9 mouse cellular contexts compared by ENCODE assay signal in genomic region chr3:90211475-90212398, GRCm38 (mm10). TPM values are rescaled to one million over a fixed set of nuclear protein-coding genes. Genes with fewer than 3 reads are reported as not detected.
DNase-seq lines count a peak whose midpoint lies in the region; ATAC-seq and TF ChIP-seq lines count a peak whose summit lies in the region.
"Had no signal": no experiment of that assay in that cellular context is flagged by ENCODE, and none has a peak within 500 bp of the region (broad histone marks: within the 10 kb centered on the region; RNA-seq: fewer than 3 reads in every experiment).

No protein-coding gene starts in this region.

- peak overlapping the region; percentile 92 for H3K4me2 ChIP-seq in kidney, embryonic 15.5 days
- peak overlapping the region; percentile 93 for H3K4me2 ChIP-seq in hindbrain, postnatal 0 days (ENCODE audit: low read depth, low read length)
- H3K4me2 ChIP-seq in midbrain, postnatal 0 days (ENCODE audit: low read depth, low read length, poor library complexity, severe bottlenecking) = peak overlapping the region; percentile 83

- peak overlapping the region; percentile 77; the same call in 1 of the 2 replicates for H3K9ac ChIP-seq in kidney, embryonic 15.5 days
- H3K9ac ChIP-seq in hindbrain, postnatal 0 days (replicated peaks; ENCODE audit: low read length) = 0 out of 2 replicates have a peak overlapping the region, but pooled peaks have one; percentile 21
- 0 out of 2 replicates have a peak overlapping the region, but pooled peaks have one; percentile 66 for H3K9ac ChIP-seq in midbrain, postnatal 0 days (replicated peaks; ENCODE audit: low read length, poor library complexity, severe bottlenecking)

- H3K4me3 ChIP-seq in kidney, embryonic 15.5 days (replicated peaks) = peak overlapping the region; percentile 70
- peak overlapping the region; percentile 94; the same call in 1 of the 2 replicates for H3K4me3 ChIP-seq in hindbrain, postnatal 0 days (ENCODE audit: low read length)
- peak overlapping the region; percentile 2; the same call in 1 of the 2 replicates for H3K4me3 ChIP-seq in midbrain, postnatal 0 days (ENCODE audit: low read depth, low read length)

- 76% methylated on average over 13 of the region's 13 CpGs for WGBS in kidney, embryonic 15.5 days
- WGBS in hindbrain, postnatal 0 days = 85% methylated on average over 13 of the region's 13 CpGs
- WGBS in midbrain, postnatal 0 days = 79% methylated on average over 13 of the region's 13 CpGs

- no peaks in the 10 kb centered on the region for H3K9me3 ChIP-seq in kidney, embryonic 15.5 days (replicated peaks)
- H3K9me3 ChIP-seq in hindbrain, postnatal 0 days (ENCODE audit: low read length) = no peaks in the 10 kb centered on the region
- no peaks in the 10 kb centered on the region for H3K9me3 ChIP-seq in midbrain, postnatal 0 days (ENCODE audit: low read length)

- peaks cover 58% of the 10 kb centered on the region for H3K36me3 ChIP-seq in kidney, embryonic 15.5 days
- H3K36me3 ChIP-seq in hindbrain, postnatal 0 days (ENCODE audit: insufficient read depth, low read length) = peaks cover 20% of the 10 kb centered on the region; the same call in 1 of the 2 replicates
- peaks cover 19% of the 10 kb centered on the region; the same call in 1 of the 2 replicates for H3K36me3 ChIP-seq in midbrain, postnatal 0 days (ENCODE audit: insufficient read depth, low read length)

- H3K27me3 ChIP-seq in kidney, embryonic 15.5 days = no peaks in the 10 kb centered on the region
- no peaks in the 10 kb centered on the region for H3K27me3 ChIP-seq in hindbrain, postnatal 0 days (ENCODE audit: insufficient read depth, low read length)
- H3K27me3 ChIP-seq in midbrain, postnatal 0 days (ENCODE audit: insufficient read depth, low read length) = no peaks in the 10 kb centered on the region

- no peak overlapping the region for H3K27ac ChIP-seq in kidney, embryonic 15.5 days
- no peak overlapping the region for H3K27ac ChIP-seq in hindbrain, postnatal 0 days
- no peak overlapping the region for H3K27ac ChIP-seq in midbrain, postnatal 0 days (ENCODE audit: low read depth, low read length)

- DNase-seq in kidney, postnatal 25 days = no peak
- no peak for DNase-seq in hindbrain, postnatal 0 days (ENCODE audit: low spot score)
- no peak for DNase-seq in midbrain, postnatal 0 days (ENCODE audit: low spot score)
- no peak for DNase-seq in ovary, postnatal 14 days (ENCODE audit: low spot score)
- no peak for DNase-seq in retina, embryonic 14.5 days (ENCODE audit: low spot score)

- ATAC-seq in kidney, embryonic 15.5 days (replicated peaks; ENCODE audit: low FRiP score) = no peak
- ATAC-seq in activated CD4-positive, CD25-positive, alpha-beta regulatory T cell, adult 4 months = peak; percentile 13
- no peak for ATAC-seq in hindbrain, postnatal 0 days
- ATAC-seq in midbrain, postnatal 0 days (ENCODE audit: low FRiP score) = no peak
- ATAC-seq in erythroid progenitor cell, adult 5-6 weeks (replicated peaks; ENCODE audit: low FRiP score, poor library complexity, severe bottlenecking) = no peak

- peaks cover 32% of the 10 kb centered on the region for H3K4me1 ChIP-seq in kidney, embryonic 15.5 days
- H3K4me1 ChIP-seq in hindbrain, postnatal 0 days (ENCODE audit: insufficient read depth, low read length) = peaks cover 15% of the 10 kb centered on the region
- H3K4me1 ChIP-seq in midbrain, postnatal 0 days (ENCODE audit: insufficient read depth, low read length) = no peaks in the 10 kb centered on the region

- TF ChIP-seq CTCF in hindbrain, postnatal 0 days (IDR thresholded peaks at IDR 0.05; ENCODE audit: low read depth) = no peak
- TF ChIP-seq CTCF in midbrain, postnatal 0 days (IDR thresholded peaks at IDR 0.05) = no peak

RNA-seq across cellular contexts. Expression of gene Rps27, which starts 1.7 kb away (rescaled TPM):
- polyA plus RNA-seq in kidney, embryonic 15.5 days (2015; fragmentation: Nextera tagmentation; extraction: Ambion mirVana) = 1,600 and 1,610 TPM in 2 replicates
- 1,000 to 10,000 TPM; 7,353 to 7,820 TPM for polyA plus RNA-seq in activated CD4-positive, CD25-positive, alpha-beta regulatory T cell, adult 4 months (2017; shearing (Covaris generic))
- total RNA-seq in hindbrain, postnatal 0 days (2014; rRNA removed) = 2,630 and 2,808 TPM in 2 replicates
- polyA plus RNA-seq in hindbrain, postnatal 0 days (2015; fragmentation: Nextera tagmentation; extraction: Ambion mirVana) = 847 and 901 TPM in 2 replicates
- 2,807 and 2,947 TPM in 2 replicates for total RNA-seq in midbrain, postnatal 0 days (2014; rRNA removed)
- polyA plus RNA-seq in midbrain, postnatal 0 days (2015; fragmentation: Nextera tagmentation; extraction: Ambion mirVana) = 773 and 821 TPM in 2 replicates
- total RNA-seq in erythroid progenitor cell, adult 5-6 weeks (2015; ENCODE audit: low replicate concordance) = 1,008 and 1,082 TPM in 2 replicates
- total RNA-seq in erythroid progenitor cell, adult 5-6 weeks (2017; ENCODE audit: low replicate concordance) = 1,107 and 1,635 TPM in 2 replicates

RNA-seq across cellular contexts. Expression of gene Rab13, which starts 1.8 kb away (rescaled TPM):
- polyA plus RNA-seq in kidney, embryonic 15.5 days (2015; fragmentation: Nextera tagmentation; extraction: Ambion mirVana) = 39.8 and 40.8 TPM in 2 replicates
- under 1 TPM in 1 of 2 experiments, not detected in 1; 0.62 TPM for polyA plus RNA-seq in activated CD4-positive, CD25-positive, alpha-beta regulatory T cell, adult 4 months (2017; shearing (Covaris generic))
- total RNA-seq in hindbrain, postnatal 0 days (2014; rRNA removed) = 5.9 and 14.8 TPM in 2 replicates
- 20.6 and 23.5 TPM in 2 replicates for polyA plus RNA-seq in hindbrain, postnatal 0 days (2015; fragmentation: Nextera tagmentation; extraction: Ambion mirVana)
- 3.9 and 5.9 TPM in 2 replicates for total RNA-seq in midbrain, postnatal 0 days (2014; rRNA removed)
- 17.4 and 18.5 TPM in 2 replicates for polyA plus RNA-seq in midbrain, postnatal 0 days (2015; fragmentation: Nextera tagmentation; extraction: Ambion mirVana)
- not detected in 2 replicates for total RNA-seq in erythroid progenitor cell, adult 5-6 weeks (2015; ENCODE audit: low replicate concordance)
- 0.39 and 0.53 TPM in 2 replicates for total RNA-seq in erythroid progenitor cell, adult 5-6 weeks (2017; ENCODE audit: low replicate concordance)

RNA-seq across cellular contexts. Expression of gene Jtb, which starts 19.7 kb away (rescaled TPM):
- polyA plus RNA-seq in kidney, embryonic 15.5 days (2015; fragmentation: Nextera tagmentation; extraction: Ambion mirVana) = 96.9 and 105 TPM in 2 replicates
- 10 to 100 TPM; 74.8 to 85.6 TPM for polyA plus RNA-seq in activated CD4-positive, CD25-positive, alpha-beta regulatory T cell, adult 4 months (2017; shearing (Covaris generic))
- 52.5 and 75.6 TPM in 2 replicates for total RNA-seq in hindbrain, postnatal 0 days (2014; rRNA removed)
- 115 and 124 TPM in 2 replicates for polyA plus RNA-seq in hindbrain, postnatal 0 days (2015; fragmentation: Nextera tagmentation; extraction: Ambion mirVana)
- total RNA-seq in midbrain, postnatal 0 days (2014; rRNA removed) = 37.3 and 39.1 TPM in 2 replicates
- polyA plus RNA-seq in midbrain, postnatal 0 days (2015; fragmentation: Nextera tagmentation; extraction: Ambion mirVana) = 115 and 123 TPM in 2 replicates
- total RNA-seq in erythroid progenitor cell, adult 5-6 weeks (2015; ENCODE audit: low replicate concordance) = 10.9 and 46.5 TPM in 2 replicates
- 1.9 and 9.1 TPM in 2 replicates for total RNA-seq in erythroid progenitor cell, adult 5-6 weeks (2017; ENCODE audit: low replicate concordance)

RNA-seq across cellular contexts. Expression of gene Creb3l4, which starts 31.6 kb away (rescaled TPM):
- polyA plus RNA-seq in kidney, embryonic 15.5 days (2015; fragmentation: Nextera tagmentation; extraction: Ambion mirVana) = 3.7 and 6.9 TPM in 2 replicates
- not detected for polyA plus RNA-seq in activated CD4-positive, CD25-positive, alpha-beta regulatory T cell, adult 4 months (2017; shearing (Covaris generic))
- total RNA-seq in hindbrain, postnatal 0 days (2014; rRNA removed) = 0.21 and 0.83 TPM in 2 replicates
- 1.2 and 1.4 TPM in 2 replicates for polyA plus RNA-seq in hindbrain, postnatal 0 days (2015; fragmentation: Nextera tagmentation; extraction: Ambion mirVana)
- total RNA-seq in midbrain, postnatal 0 days (2014; rRNA removed) = 0.77 and 1.6 TPM in 2 replicates
- polyA plus RNA-seq in midbrain, postnatal 0 days (2015; fragmentation: Nextera tagmentation; extraction: Ambion mirVana) = 1.2 and 1.7 TPM in 2 replicates
- not detected in 2 replicates for total RNA-seq in erythroid progenitor cell, adult 5-6 weeks (2015; ENCODE audit: low replicate concordance)
- not detected in 2 replicates for total RNA-seq in erythroid progenitor cell, adult 5-6 weeks (2017; ENCODE audit: low replicate concordance)
- total RNA-seq: layer of hippocampus, postnatal 25 days had no signal

RNA-seq across cellular contexts. Expression of gene Slc39a1, which starts 36.2 kb away (rescaled TPM):
- polyA plus RNA-seq in kidney, embryonic 15.5 days (2015; fragmentation: Nextera tagmentation; extraction: Ambion mirVana) = 101 and 104 TPM in 2 replicates
- polyA plus RNA-seq in activated CD4-positive, CD25-positive, alpha-beta regulatory T cell, adult 4 months (2017; shearing (Covaris generic)) = 10 to 100 TPM; 48.5 to 65.9 TPM
- 97.8 and 105 TPM in 2 replicates for total RNA-seq in hindbrain, postnatal 0 days (2014; rRNA removed)
- 70.1 and 72.0 TPM in 2 replicates for polyA plus RNA-seq in hindbrain, postnatal 0 days (2015; fragmentation: Nextera tagmentation; extraction: Ambion mirVana)
- total RNA-seq in midbrain, postnatal 0 days (2014; rRNA removed) = 73.0 and 75.3 TPM in 2 replicates
- polyA plus RNA-seq in midbrain, postnatal 0 days (2015; fragmentation: Nextera tagmentation; extraction: Ambion mirVana) = 60.3 and 62.4 TPM in 2 replicates
- total RNA-seq in erythroid progenitor cell, adult 5-6 weeks (2015; ENCODE audit: low replicate concordance) = 2.1 and 5.0 TPM in 2 replicates
- 2.2 and 7.4 TPM in 2 replicates for total RNA-seq in erythroid progenitor cell, adult 5-6 weeks (2017; ENCODE audit: low replicate concordance)

Comparison
In these comparisons a context has a peak if more than half of its experiments do, and no peak if none do; other contexts are left out.
1. H3K4me3 ChIP-seq: peak in every context shown above with its lines; median percentile 94 in hindbrain, postnatal 0 days; 70 in kidney, embryonic 15.5 days; 2 in midbrain, postnatal 0 days.
2. H3K9ac ChIP-seq: peak in every context shown above with its lines; median percentile 77 in kidney, embryonic 15.5 days; 66 in midbrain, postnatal 0 days; 21 in hindbrain, postnatal 0 days.
3. RNA of gene Rab13, which starts 1.8 kb away (polyA plus RNA-seq): 39.8 to 40.8 TPM in kidney, embryonic 15.5 days, 20.6 to 23.5 TPM in hindbrain, postnatal 0 days and 17.4 to 18.5 TPM in midbrain, postnatal 0 days; 0.62 TPM in activated CD4-positive, CD25-positive, alpha-beta regulatory T cell, adult 4 months; every median in the first group is over 10 times any median in the second.
4. Peak in every context shown above with its lines, with median percentiles within 50 percentile points of each other: H3K4me2 ChIP-seq.